Mouse (Mus musculus) MN1 (cell line): ENCODE results near the gene Slc46a1.

Source experiments
- DNase-seq: peaks from one replicate; pipeline ENCODE4 v3.0.0-alpha.2; 2016; ENCODE audit warnings: low spot score

Slc46a1 gene

DNA sequence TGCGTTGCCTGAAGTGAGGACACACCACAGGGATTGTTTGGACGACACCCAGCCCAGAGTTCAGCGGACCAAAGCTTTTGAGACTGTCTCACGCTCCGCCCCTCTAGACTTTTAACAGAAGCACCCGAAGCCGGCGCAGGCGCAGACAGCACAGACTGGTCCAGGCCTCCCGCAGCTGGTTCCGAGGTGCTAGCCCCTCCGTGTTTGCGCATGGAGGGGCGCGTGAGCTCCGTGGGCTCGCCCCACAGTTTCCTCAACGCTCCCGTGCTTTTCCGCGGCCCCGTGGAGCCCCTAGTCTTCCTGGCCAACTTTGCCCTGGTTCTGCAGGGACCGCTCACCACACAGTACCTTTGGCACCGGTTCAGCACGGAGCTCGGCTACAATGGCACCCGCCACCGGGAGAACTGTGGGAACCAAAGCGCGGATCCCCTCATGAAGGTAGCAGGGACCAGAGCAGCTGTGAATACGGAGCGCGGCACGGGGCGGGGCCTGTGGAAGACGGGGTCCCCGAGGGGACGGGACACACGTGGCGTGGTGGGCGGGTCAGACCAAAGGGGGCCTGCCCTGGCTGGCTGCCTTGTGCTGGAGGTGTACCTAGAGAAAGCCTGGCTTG lies at the start of gene Slc46a1:
TSS of gene Slc46a1 (plus strand) at position 130 of the 613 bp plus-strand sequence.
- DNase-seq, result peak; percentile 82

DNA sequence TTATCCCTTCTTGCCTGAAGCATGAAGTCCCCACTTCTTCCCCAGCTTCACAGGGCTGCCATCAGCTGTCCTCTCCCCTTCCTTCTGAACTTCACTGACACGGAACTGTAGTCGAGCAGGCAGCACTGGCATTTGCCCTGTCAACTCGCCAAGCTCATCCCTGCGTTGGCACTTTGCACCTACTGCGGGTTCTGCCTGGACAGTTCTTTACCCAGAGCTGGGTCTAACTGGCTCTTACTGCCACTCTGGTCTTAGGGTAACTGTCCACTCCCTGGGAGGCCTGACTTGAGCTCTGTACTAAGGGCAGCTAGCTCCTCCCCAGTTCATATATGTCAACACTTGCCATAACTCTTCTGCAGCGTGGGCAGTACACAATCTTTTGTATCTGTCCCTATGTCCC lies 48.6 kb upstream of the Slc46a1 start:
- DNase-seq, result no peak

DNA sequence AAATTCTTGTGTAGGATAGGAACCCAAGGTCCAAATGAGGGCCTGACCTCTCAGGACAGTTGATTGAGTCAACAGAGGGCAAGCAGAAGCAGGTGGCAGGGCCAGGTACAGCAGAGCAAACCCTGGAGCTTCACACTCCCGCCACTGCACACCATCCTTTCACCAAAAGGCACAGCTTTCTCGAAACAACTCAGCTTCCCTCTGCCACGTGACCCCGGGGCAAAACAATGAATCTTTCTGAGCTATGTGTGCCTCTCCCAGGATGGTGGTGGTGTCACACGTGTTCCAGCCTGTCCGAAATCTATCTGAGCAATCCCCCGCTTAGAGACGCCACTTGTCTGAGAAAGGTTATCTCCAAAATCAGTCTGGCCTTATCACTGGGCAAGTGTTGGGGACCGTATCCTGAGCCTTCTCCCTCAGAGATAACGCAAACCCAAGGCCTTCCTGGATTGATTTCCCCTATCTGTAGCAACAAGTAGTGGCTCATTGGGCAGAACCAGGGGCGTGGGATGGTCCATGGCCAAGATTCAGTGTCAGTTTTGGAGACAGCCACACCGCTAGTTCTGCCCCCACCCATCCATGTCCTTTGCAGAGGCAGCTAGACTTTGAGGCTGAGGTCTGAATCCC lies 45.1 kb upstream of the Slc46a1 start:
- no peak for DNase-seq

DNA sequence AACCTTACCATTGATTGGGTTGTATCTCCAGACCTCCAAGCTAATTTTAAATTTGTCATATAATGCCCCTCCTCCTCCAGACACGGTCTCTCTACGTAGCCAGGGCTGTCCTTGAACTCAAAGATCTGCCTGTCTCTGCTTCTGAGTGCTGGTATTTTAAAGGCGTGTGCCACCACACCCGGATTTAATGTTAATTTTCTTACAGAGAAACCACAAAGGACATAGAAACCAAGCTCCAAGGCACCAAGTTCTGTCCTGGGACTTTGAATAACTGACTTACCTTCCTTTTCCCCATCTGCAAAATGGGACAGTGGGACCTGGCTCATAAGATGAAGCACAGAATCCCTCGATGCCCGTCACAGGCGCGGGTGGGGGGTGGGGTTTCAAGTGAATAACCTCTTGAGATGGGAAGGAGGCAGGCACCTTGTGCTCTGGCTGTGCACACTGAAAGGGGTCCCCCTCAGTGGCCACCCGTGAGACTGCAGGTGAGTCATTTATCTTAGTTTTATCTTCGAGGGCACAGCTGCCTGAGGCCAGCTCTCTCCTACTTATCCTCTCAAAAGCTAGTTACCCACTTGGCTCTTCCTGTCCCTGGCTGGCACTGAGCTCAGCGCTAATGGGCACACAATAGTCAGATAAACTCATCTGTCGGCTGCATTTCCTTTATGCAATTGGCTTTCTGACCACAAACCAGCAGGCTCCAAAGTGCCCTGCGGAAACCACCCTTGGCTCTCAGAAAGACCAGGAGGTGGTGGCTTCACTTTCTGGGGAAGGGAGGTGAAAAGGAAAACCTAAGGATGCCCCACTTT lies 44.1 kb upstream of the Slc46a1 start:
- no peak for DNase-seq

DNA sequence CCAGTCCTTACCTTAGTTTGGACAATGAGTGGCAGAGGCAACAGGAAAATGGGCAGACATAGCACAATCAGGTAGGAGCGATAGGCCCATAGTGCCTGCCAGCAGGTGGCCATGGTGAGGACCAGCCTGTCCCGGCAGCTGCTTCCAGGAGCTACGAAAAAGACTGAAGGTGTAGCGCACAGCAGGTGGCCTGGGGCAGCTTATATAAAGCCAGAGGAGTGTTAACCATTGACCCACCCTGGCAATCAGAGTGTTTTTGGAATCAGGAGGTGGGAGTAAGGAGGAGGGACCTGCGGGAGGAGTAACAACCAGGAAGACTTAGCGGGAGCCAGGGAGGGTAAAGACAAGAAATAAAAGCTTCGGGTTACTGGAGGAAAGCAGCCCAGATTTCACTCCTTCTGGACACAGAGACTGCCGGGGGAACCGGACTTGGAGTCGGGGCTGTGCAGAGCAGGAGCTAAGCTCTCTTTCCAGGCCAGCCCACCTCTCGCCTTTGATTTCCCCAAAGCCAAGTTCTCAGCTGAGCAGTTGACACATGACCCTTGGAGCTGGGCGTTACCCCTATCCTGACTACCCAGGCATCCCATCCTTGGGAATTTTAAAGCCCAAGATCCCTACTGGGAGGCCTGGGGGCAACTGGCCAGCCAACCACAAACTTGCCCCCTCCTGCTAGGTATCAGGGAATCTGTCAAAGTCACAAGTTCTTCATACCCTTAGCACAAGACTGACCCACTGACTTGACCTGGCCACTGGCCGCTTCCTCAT lies 43.3 kb upstream of the Slc46a1 start, which contains the start of gene Slc13a2:
TSS of gene Slc13a2 (minus strand) at position 163 of the 765 bp plus-strand sequence.
- no peak for DNase-seq

- no peak for DNase-seq
These were observed 41.1 kb upstream of the Slc46a1 start for GRCm38 (mm10) chr11:78424352-78424751.

DNA sequence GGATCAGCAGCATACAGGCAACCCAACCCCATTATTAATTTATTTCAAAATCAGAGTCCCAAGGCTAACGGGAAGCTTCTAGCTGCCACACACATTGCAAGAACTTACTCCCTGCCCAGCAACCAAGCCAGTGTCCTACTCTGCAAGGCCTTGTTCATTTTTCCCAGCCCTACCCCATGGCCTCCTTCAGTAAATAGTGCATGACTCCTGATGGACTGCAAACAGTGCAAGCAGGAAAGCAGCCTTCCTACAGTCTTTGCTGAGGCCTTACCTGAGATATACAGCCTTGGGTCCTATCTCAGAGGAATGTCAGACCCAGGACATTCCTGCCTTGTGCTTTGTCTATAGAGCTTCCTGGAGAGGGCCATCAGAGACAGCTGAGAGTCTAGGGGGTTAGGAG lies 39.9 kb upstream of the Slc46a1 start:
- no peak for DNase-seq

DNA sequence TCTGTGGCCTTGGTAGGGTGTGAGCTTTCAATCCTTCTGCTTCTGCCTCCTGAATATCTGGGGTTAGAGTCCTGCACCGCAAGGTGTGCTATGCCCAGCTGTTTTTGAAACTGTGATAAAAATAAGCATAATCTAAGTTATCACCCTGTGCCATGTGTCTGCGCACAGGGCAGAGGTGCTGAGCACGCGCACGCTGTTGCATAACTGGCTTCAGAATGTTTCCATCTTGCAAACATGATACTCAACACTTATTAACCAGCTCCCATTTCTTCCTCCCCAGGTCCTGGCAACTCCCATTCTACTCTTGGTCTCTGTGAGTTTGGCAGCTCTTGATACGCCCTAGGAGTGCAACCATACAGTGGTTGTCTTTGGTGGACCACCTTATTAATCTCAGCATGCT lies 37.8 kb upstream of the Slc46a1 start:
- DNase-seq, result no peak

- DNase-seq, result no peak
These were observed 37.2 kb upstream of the Slc46a1 start for GRCm38 (mm10) chr11:78428309-78428708.

GRCm38 (mm10) chr11:78430195-78430878 lies 35.2 kb upstream of the Slc46a1 start:
- DNase-seq, result no peak

DNA sequence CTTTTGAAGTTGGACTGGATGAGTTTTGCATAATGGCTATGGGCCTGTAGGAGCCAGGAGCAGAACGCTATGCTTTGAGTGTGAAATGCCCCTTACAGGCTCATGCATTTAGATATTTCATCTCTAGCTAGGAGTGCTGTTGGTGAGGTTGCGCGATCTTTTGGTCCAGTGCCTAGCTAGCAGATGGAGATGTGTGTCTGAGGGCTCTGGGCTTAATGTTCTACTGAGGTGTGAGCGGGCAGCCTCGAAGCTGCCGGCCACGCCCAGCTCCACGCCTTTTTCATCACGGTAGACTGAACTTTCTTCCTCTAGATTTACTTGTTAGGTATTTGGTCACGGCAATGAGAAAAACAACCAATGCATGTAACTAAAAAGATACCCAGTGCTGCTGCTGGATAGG lies 34.3 kb upstream of the Slc46a1 start:
- DNase-seq, result no peak

DNA sequence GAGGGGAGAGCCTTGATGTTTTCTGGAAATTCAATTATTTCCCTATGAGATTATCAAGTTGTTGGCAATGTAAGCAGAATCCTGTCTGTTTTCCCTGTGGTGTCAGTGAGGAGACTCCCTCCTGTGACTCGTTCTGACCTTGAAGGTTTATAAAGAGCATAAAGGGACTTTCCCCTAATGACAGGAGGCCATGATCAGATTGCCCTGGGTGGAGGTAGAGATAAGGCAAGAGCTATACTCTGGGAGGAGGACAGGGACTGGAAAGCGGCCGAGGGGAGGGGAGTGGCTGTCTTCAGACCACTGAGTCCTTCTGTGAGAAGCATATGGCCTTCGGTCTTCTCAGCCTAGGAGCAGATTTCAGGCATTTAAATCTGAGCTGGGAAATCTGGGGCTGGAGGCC lies 31.4 kb upstream of the Slc46a1 start:
- DNase-seq, result no peak

DNA sequence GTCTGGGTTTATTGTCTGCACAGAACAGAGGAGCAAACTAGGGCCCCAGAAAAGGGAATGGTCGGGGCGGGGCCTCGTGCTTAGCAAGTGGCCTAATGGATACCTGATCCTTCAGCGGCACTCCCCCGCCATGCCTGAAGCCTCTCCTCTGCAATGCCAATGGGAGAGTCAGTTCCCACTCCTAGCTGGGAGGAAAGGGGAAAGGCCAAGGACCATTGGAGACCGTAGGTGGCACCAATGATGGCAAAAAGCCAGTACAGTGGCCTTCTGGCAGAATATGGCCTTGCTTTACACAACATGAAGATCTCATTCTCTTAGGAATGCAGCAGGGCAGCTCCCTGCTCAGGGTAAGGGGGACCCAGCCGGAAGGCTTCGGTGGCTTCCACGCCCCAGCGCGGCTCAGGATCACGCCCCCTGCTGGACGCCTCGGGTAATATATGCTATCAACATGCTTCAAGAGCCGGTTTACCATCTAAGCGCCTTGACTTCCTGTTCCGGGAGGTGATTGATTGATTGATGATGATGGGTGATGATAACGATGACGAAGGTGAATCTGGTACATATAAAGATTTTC lies 29.6 kb upstream of the Slc46a1 start:
- no peak for DNase-seq

DNA sequence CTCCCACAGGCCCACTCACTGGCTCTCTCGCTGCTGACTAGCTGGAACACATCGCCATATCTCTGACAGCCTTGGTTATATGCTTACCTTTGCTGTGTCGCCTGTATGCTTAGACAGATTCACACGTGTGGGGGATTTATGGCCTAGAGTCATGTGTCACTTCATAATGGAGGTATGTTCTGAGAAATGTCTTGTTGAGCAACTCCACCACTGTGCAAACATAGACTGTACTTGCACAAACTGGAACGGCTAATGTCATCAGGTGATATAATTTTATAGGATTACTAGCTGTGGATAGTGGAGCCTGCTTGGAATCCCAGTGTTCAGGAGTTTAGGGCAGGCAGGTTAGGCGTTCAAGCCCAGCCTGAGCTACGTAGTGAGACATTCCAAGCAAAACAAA lies 28.3 kb upstream of the Slc46a1 start:
- no peak for DNase-seq

GRCm38 (mm10) chr11:78438399-78438930 lies 27.0 kb upstream of the Slc46a1 start:
- DNase-seq, result no peak

GRCm38 (mm10) chr11:78443115-78443514 lies 22.4 kb upstream of the Slc46a1 start:
- DNase-seq, result no peak

DNA sequence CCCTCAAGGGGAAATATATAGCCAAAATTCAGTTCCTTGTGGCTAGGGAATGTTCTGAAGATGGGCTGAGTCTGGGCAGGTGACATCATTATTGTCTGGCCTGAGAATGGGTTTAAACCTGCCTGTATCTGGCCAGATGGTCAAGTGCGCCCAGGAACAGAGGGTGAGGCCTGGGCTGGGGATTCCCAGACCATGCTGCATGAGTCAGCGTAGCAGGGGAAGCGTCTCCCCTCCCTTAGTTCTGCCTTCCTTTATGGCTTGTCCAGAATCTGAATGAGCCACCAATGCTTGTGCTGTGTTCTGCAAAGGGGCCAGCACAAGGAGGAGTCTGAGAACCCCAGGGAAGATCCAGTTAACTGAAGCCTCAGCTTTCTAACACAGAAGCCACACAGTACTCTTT lies 18.3 kb upstream of the Slc46a1 start:
- peak; percentile 54 for DNase-seq

- DNase-seq, result no peak
These were observed 17.3 kb upstream of the Slc46a1 start for GRCm38 (mm10) chr11:78448242-78448641.

GRCm38 (mm10) chr11:78450337-78450736 lies 15.2 kb upstream of the Slc46a1 start:
- DNase-seq, result no peak

- DNase-seq, result peak; percentile 70
These were observed 11.8 kb upstream of the Slc46a1 start for GRCm38 (mm10) chr11:78453675-78454074.

- peak; percentile 77 for DNase-seq
These were observed 11.2 kb upstream of the Slc46a1 start for GRCm38 (mm10) chr11:78454276-78454675.
